Mouse (Mus musculus) heart, postnatal 14 days (tissue): Measurements from ENCODE around the gene Tgfb3. TPM values are rescaled to one million over a fixed set of nuclear protein-coding genes. Genes with fewer than 3 reads are reported as not detected.

Experiments used
- DNase-seq, 2 experiments: peaks; one replicate each; pipeline ENCODE4 v3.0.0; 2021 to 2022
- intact Hi-C: fragments of 180-260 bp; cut with DNase I; formaldehyde crosslinking; loops from one replicate; pipeline ENCODE4 v1.15.1; 2025
- long read RNA-seq, 2 experiments: library from polyadenylated mRNA; stranded (forward); transcript quantifications; one replicate each; pipeline ENCODE4 v2.0.0; 2021
- total RNA-seq, 2 experiments: library from RNA; stranded (reverse); gene quantifications; 2 replicates each; pipeline ENCODE4 v1.2.3; 2021

The Tgfb3 gene
- total RNA-seq, result 10 to 100 TPM; 15.0 to 16.2 TPM
- long read RNA-seq, experiment 1, transcript Tgfb3-201 (7 exons, 3,383 nt), result major isoform, 23 of 26 reads
- long read RNA-seq, experiment 1, partial matches to known transcripts, result 0 of 26 reads
- long read RNA-seq, experiment 1, other reads (novel, unspliced or antisense), result 3 of 26 reads
- long read RNA-seq, experiment 2, transcript Tgfb3-201 (7 exons, 3,383 nt), result major isoform, 21 of 24 reads
- long read RNA-seq, experiment 2, partial matches to known transcripts, result 1 of 24 reads
- long read RNA-seq, experiment 2, other reads (novel, unspliced or antisense), result 2 of 24 reads

GRCm38 (mm10) chr12:86078553-86079201 lies at the start of gene Tgfb3:
Gene Tgfb3, minus strand, starts transcription at chr12:86079041.
- intact Hi-C loops, result loop anchor here (1.0 to 5.0 kb wide), 5 partner anchors 54 to 332 kb away; partner anchors contain the start of gene Flvcr2
- peak; percentile 52 to 61 for DNase-seq

- peak in 1 of 2 experiments; percentile 51 for DNase-seq
- intact Hi-C loops, result no loop called here
Measured at GRCm38 (mm10) chr12:86128122-86128521, 49.3 kb upstream of the Tgfb3 start.

GRCm38 (mm10) chr12:86124016-86124415 lies 45.2 kb upstream of the Tgfb3 start:
- DNase-seq, result no peak
- intact Hi-C loops, result no loop called here

- intact Hi-C loops, result no loop called here
- DNase-seq, result no peak
Measured at GRCm38 (mm10) chr12:86116295-86116835, 37.5 kb upstream of the Tgfb3 start.

GRCm38 (mm10) chr12:86110637-86111036 lies 31.8 kb upstream of the Tgfb3 start:
- intact Hi-C loops, result no loop called here
- peak; percentile 36 to 53 for DNase-seq

GRCm38 (mm10) chr12:86109531-86109930 lies 30.7 kb upstream of the Tgfb3 start:
- no peak for DNase-seq
- intact Hi-C loops, result no loop called here

GRCm38 (mm10) chr12:86107645-86108044 lies 28.8 kb upstream of the Tgfb3 start:
- DNase-seq, result no peak
- intact Hi-C loops, result no loop called here

GRCm38 (mm10) chr12:86106086-86106485 lies 27.2 kb upstream of the Tgfb3 start:
- no peak for DNase-seq
- intact Hi-C loops, result no loop called here

GRCm38 (mm10) chr12:86105546-86105945 lies 26.7 kb upstream of the Tgfb3 start:
- intact Hi-C loops, result no loop called here

GRCm38 (mm10) chr12:86104297-86104696 lies 25.5 kb upstream of the Tgfb3 start:
- DNase-seq, result peak; percentile 35 to 53
- intact Hi-C loops, result no loop called here

More at GRCm38 (mm10) chr12:86105546-86105945, 26.7 kb upstream of the Tgfb3 start:
- DNase-seq, result no peak

GRCm38 (mm10) chr12:86103852-86104251 lies 25.0 kb upstream of the Tgfb3 start:
- no peak for DNase-seq
- intact Hi-C loops, result no loop called here

- intact Hi-C loops, result no loop called here
- DNase-seq, result no peak
Measured at GRCm38 (mm10) chr12:86103391-86103790, 24.6 kb upstream of the Tgfb3 start.

GRCm38 (mm10) chr12:86102686-86103085 lies 23.8 kb upstream of the Tgfb3 start:
- no peak for DNase-seq
- intact Hi-C loops, result no loop called here

GRCm38 (mm10) chr12:86100711-86101110 lies 21.9 kb upstream of the Tgfb3 start:
- intact Hi-C loops, result no loop called here

GRCm38 (mm10) chr12:86097781-86098180 lies 18.9 kb upstream of the Tgfb3 start:
- no peak for DNase-seq

More at GRCm38 (mm10) chr12:86100711-86101110, 21.9 kb upstream of the Tgfb3 start:
- no peak for DNase-seq

GRCm38 (mm10) chr12:86095806-86096205 lies 17.0 kb upstream of the Tgfb3 start:
- intact Hi-C loops, result no loop called here
- no peak for DNase-seq

More at GRCm38 (mm10) chr12:86097781-86098180, 18.9 kb upstream of the Tgfb3 start:
- intact Hi-C loops, result no loop called here

- intact Hi-C loops, result no loop called here
- no peak for DNase-seq
Measured at GRCm38 (mm10) chr12:86094075-86094474, 15.2 kb upstream of the Tgfb3 start.

GRCm38 (mm10) chr12:86091601-86092132 lies 12.8 kb upstream of the Tgfb3 start:
- DNase-seq, result peak; percentile 30 to 62
- intact Hi-C loops, result no loop called here

GRCm38 (mm10) chr12:86090764-86091163 lies 11.9 kb upstream of the Tgfb3 start:
- no peak for DNase-seq
- intact Hi-C loops, result no loop called here

- peak; percentile 55 to 60 for DNase-seq
- intact Hi-C loops, result no loop called here
Measured at GRCm38 (mm10) chr12:86088042-86088441, 9.2 kb upstream of the Tgfb3 start.

GRCm38 (mm10) chr12:86086550-86086949 lies 7.7 kb upstream of the Tgfb3 start:
- DNase-seq, result peak in 1 of 2 experiments; percentile 21
- intact Hi-C loops, result no loop called here
